Mouse (Mus musculus): ENCODE data around the gene Dusp2. TPM values are rescaled to one million over a fixed set of nuclear protein-coding genes. Genes with fewer than 3 reads are reported as not detected.

The Dusp2 gene
- total RNA-seq, 2 experiments from 2014 or later: 1.2 to 1.3 TPM

Other genes starting within 250 kb of the Dusp2 start
- 1 to 10 TPM; 2.1 to 2.6 TPM for gene Ncaph, start 202.2 kb upstream of the Dusp2 start, total RNA-seq (2021)
- gene Itpripl1, start 192.7 kb upstream of the Dusp2 start, total RNA-seq (2021): 1 to 10 TPM; 2.5 to 2.8 TPM
- gene 1810024B03Rik, start 127.9 kb upstream of the Dusp2 start, total RNA-seq (2021): 1 to 10 TPM in 1 of 2 experiments, under 1 TPM in 1; 0.49 to 1.2 TPM
- 10 to 100 TPM; 84.2 to 88.6 TPM for gene Snrnp200, start 127.8 kb upstream of the Dusp2 start, total RNA-seq (2021)
- 10 to 100 TPM; 76.0 to 87.5 TPM for gene Ciao1, start 88.3 kb upstream of the Dusp2 start, total RNA-seq (2021)
- 10 to 100 TPM; 83.4 to 83.5 TPM for gene Tmem127, start 88.3 kb upstream of the Dusp2 start, total RNA-seq (2021)
- 100 to 1,000 TPM; 110 to 114 TPM for gene Stard7, start 65.9 kb upstream of the Dusp2 start, total RNA-seq (2021)
- gene Astl, start 2.5 kb downstream of the Dusp2 start, total RNA-seq (2021): not detected
- under 1 TPM; 0.14 to 0.15 TPM for gene Adra2b, start 27.0 kb downstream of the Dusp2 start, total RNA-seq (2021)
- gene Gpat2, start 89.0 kb downstream of the Dusp2 start, total RNA-seq (2021): under 1 TPM; 0.26 to 0.27 TPM
- 10 to 100 TPM; 17.7 to 17.9 TPM for gene Fahd2a, start 108.4 kb downstream of the Dusp2 start, total RNA-seq (2021)
- 10 to 100 TPM; 63.9 to 73.7 TPM for gene Kcnip3, start 185.9 kb downstream of the Dusp2 start, total RNA-seq (2021)
- gene Prom2, start 205.3 kb downstream of the Dusp2 start, total RNA-seq (2021): under 1 TPM in 1 of 2 experiments, not detected in 1; 0.05 TPM

All from layer of hippocampus, postnatal 25 days (tissue).